Mouse (Mus musculus) small intestine, adult 2 months (tissue): ENCODE results near the gene Fxyd7.

Experiments
- CTCF ChIP-seq: fragments of 200-500 bp; IDR thresholded peaks from 2 replicates; pipeline ENCODE4 v1.5.1; 2012; ENCODE audit warnings: low read depth, mild to moderate bottlenecking, control low read depth, inconsistent platforms, low read length, moderate library complexity, mixed read lengths; ENCODE audit not compliant: insufficient replicate concordance, insufficient read length; ENCODE audit errors: extremely low read depth
- POLR2A ChIP-seq: fragments of 200-500 bp; IDR thresholded peaks from 2 replicates; pipeline ENCODE4 v1.6.1; 2012; ENCODE audit warnings: low read depth, mild to moderate bottlenecking, control low read depth, inconsistent platforms, low read length, moderate library complexity

- TF ChIP-seq CTCF, result no peak
- no peak for TF ChIP-seq POLR2A
Observed at GRCm38 (mm10) chr7:31051321-31052021, at the start of gene Fxyd7.
